Mouse (Mus musculus) hindbrain, embryonic 16.5 days (tissue): ENCODE data around the gene Sorbs2. TPM values are rescaled to one million over a fixed set of nuclear protein-coding genes. Genes with fewer than 3 reads are reported as not detected.

Source experiments
- ATAC-seq: fragments of 200-750 bp; cut with Nextera tagmentation; 2 replicates; pipeline ENCODE4 v1.8.0; 2017; ENCODE audit warnings: moderate TSS enrichment, moderate library complexity
- H3K27ac ChIP-seq: fragments of 300-500 bp; sonication (generic); 2 replicates; pipeline ENCODE4 v1.5.1; 2014; ENCODE audit warnings: low read depth, mild to moderate bottlenecking, control low read depth, low read length, moderate library complexity
- H3K27me3 ChIP-seq: fragments of 300-500 bp; sonication (generic); replicated peaks from 2 replicates; pipeline ENCODE4 v1.6.1; 2014; ENCODE audit warnings: low read length; ENCODE audit not compliant: control insufficient read depth, insufficient read depth
- H3K36me3 ChIP-seq: fragments of 300-500 bp; sonication (generic); 2 replicates; pipeline ENCODE4 v1.6.1; 2014; ENCODE audit warnings: mild to moderate bottlenecking, low read length, moderate library complexity, mixed read lengths; ENCODE audit not compliant: control insufficient read depth, insufficient read depth
- H3K4me1 ChIP-seq: fragments of 300-500 bp; sonication (generic); 2 replicates; pipeline ENCODE4 v1.6.1; 2014; ENCODE audit warnings: low read depth, low read length; ENCODE audit not compliant: control insufficient read depth, insufficient read depth
- H3K4me2 ChIP-seq: fragments of 300-500 bp; sonication (generic); 2 replicates; pipeline ENCODE4 v1.6.1; 2014; ENCODE audit warnings: mild to moderate bottlenecking, low read length, control low read depth, moderate library complexity
- H3K4me3 ChIP-seq: fragments of 300-500 bp; sonication (generic); 2 replicates; pipeline ENCODE4 v1.5.1; 2014; ENCODE audit warnings: mild to moderate bottlenecking, low read length, control low read depth, moderate library complexity
- H3K9ac ChIP-seq: fragments of 300-500 bp; sonication (generic); 2 replicates; pipeline ENCODE4 v1.6.1; 2014; ENCODE audit warnings: low read depth, mild to moderate bottlenecking, control low read depth, low read length, moderate library complexity
- H3K9me3 ChIP-seq: fragments of 300-500 bp; sonication (generic); 2 replicates; pipeline ENCODE4 v1.6.1; 2014; ENCODE audit warnings: mild to moderate bottlenecking, low read length, moderate library complexity; ENCODE audit not compliant: control insufficient read depth
- WGBS: fragments of 180-500 bp; shearing (Covaris S2); extraction: QIAGEN DNeasy Blood & Tissue Kit; methylation state at CpG from one replicate; pipeline ENCODE4 v1.1.7; 2014; 5-methylcytosine and 5-hydroxymethylcytosine counted together
- polyA plus RNA-seq: library from polyadenylated mRNA; unstranded; fragments of >200 nt; fragmentation: Nextera tagmentation; extraction: Ambion mirVana; gene quantifications from 2 replicates; pipeline ENCODE4 v1.2.1, GENCODE M21; 2015

Sorbs2 gene
- polyA plus RNA-seq, 1 experiment from 2014 or later = 40.8 TPM

GRCm38 (mm10) chr8:45734071-45734470, 226.5 kb downstream of the Sorbs2 start:
- Histone ChIP-seq H3K27me3 (no peaks in the 10 kb centered on the region), H3K4me3 (no peak overlapping the region), H3K9ac (no peak overlapping the region), H3K4me1 (no peaks in the 10 kb centered on the region), H3K9me3 (no peaks in the 10 kb centered on the region), H3K4me2 (no peak overlapping the region), H3K27ac (no peak overlapping the region), H3K36me3 (no peaks in the 10 kb centered on the region)
- no peak for ATAC-seq
- 64% methylated on average over 8 of the region's 8 CpGs for WGBS

GRCm38 (mm10) chr8:45737266-45737665, 229.7 kb downstream of the Sorbs2 start:
- H3K4me2 ChIP-seq = no peak overlapping the region
- H3K4me3 ChIP-seq = no peak overlapping the region
- no peaks in the 10 kb centered on the region for H3K36me3 ChIP-seq
- H3K27ac ChIP-seq = no peak overlapping the region
- ATAC-seq = no peak
- WGBS = 92% methylated on average over 2 of the region's 2 CpGs
- H3K9me3 ChIP-seq = no peaks in the 10 kb centered on the region
- H3K27me3 ChIP-seq = no peaks in the 10 kb centered on the region
- no peak overlapping the region for H3K9ac ChIP-seq
- no peaks in the 10 kb centered on the region for H3K4me1 ChIP-seq

DNA sequence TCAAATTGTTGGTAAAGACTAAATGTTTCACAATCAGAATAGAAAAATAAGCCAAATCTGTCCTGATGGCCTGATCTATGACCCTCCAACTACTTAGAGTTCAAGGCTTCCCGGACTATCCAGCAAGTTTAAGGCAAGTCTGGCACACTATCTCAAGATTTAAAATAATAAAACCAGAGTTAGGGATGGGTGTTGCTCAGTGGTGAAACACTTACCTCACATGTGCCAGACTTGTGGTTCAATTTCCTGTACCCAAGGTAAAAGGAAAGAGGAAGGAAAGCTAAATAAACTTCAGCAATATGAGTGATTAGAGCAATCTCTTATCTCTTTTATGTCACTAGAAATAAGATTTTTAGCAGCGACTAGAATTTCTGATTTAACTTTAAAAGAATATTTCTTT, 235.7 kb downstream of the Sorbs2 start:
- Histone ChIP-seq H3K9me3 (no peaks in the 10 kb centered on the region), H3K9ac (no peak overlapping the region), H3K27me3 (no peaks in the 10 kb centered on the region), H3K4me3 (no peak overlapping the region), H3K27ac (no peak overlapping the region), H3K36me3 (no peaks in the 10 kb centered on the region), H3K4me1 (no peaks in the 10 kb centered on the region), H3K4me2 (no peak overlapping the region)
- ATAC-seq = no peak
- WGBS = 93% methylated on average over 2 of the region's 2 CpGs

DNA sequence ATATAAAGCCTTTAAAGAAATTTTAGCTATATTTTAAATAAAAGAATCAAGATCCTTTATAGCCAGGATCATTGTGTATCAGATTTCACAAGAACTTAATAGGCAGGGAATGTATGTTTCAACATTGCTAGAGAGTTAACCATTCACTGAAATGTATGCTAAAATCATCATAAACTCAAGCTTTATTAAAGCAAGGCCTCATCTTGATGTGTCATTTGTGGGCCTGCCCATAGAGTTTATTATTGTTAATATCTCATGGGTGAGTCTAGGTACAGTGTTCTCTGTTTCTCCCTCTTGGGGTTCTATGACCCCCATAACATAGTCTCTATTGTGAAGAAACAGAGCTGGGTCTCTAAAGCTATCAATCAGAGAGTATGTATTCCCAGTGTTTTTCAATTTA, 236.2 kb downstream of the Sorbs2 start:
- H3K4me3 ChIP-seq = no peak overlapping the region
- H3K9ac ChIP-seq = no peak overlapping the region
- H3K4me1 ChIP-seq = no peaks in the 10 kb centered on the region
- no peaks in the 10 kb centered on the region for H3K9me3 ChIP-seq
- H3K27me3 ChIP-seq = no peaks in the 10 kb centered on the region
- H3K27ac ChIP-seq = no peak overlapping the region
- ATAC-seq = no peak
- H3K4me2 ChIP-seq = no peak overlapping the region
- H3K36me3 ChIP-seq = no peaks in the 10 kb centered on the region

DNA sequence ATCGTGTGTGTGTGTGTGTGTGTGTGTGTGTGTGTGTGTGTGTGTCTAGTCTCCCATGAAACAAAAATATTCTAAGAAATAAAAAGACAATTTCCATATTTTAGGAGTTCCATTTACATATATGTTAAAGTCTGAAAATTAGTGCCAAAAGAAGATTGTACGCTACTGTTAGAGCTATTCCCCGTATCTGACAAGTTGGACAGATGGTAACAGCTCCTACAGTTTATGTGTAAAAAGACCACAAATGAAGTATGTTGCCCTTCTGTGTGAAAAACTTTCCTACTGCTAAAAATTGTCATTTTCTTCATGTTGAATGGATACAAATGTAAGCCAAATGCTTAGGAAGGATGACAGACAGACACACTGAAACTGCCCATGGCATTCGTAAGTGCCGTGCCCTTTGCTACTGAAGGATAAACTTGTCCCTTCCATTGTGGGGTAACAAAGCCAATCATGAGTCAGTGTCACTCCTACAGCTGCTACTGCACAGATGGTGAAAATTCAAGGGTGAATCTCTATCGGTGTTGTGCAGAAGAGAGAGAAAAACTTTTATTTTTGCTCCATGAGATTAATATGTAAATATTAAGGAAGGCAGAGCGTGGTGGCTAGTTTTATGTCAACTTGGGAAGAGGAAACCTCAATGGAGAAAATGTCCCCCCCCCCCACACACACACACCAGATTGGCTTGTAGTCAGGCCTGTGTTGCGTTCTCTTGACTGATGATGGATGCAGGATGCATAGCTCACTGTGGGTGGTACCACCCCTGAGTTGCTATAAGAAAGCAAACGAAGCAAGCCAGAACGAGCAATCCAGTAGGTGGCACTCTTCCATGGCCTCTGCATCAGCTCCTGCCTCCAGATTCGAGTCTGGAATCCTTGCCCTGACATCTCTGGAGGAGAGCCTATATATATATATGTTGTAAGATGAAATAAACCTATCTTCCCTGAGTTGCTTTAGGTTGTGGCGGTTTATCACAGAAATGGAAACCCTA, 244.2 kb downstream of the Sorbs2 start:
- H3K9me3 ChIP-seq = no peaks in the 10 kb centered on the region
- no peaks in the 10 kb centered on the region for H3K36me3 ChIP-seq
- no peaks in the 10 kb centered on the region for H3K4me1 ChIP-seq
- H3K9ac ChIP-seq = no peak overlapping the region
- H3K27me3 ChIP-seq = no peaks in the 10 kb centered on the region
- 57% methylated on average over 12 of the region's 12 CpGs for WGBS
- no peak overlapping the region for H3K4me3 ChIP-seq
- no peak for ATAC-seq
- H3K27ac ChIP-seq = no peak overlapping the region
- no peak overlapping the region for H3K4me2 ChIP-seq

DNA sequence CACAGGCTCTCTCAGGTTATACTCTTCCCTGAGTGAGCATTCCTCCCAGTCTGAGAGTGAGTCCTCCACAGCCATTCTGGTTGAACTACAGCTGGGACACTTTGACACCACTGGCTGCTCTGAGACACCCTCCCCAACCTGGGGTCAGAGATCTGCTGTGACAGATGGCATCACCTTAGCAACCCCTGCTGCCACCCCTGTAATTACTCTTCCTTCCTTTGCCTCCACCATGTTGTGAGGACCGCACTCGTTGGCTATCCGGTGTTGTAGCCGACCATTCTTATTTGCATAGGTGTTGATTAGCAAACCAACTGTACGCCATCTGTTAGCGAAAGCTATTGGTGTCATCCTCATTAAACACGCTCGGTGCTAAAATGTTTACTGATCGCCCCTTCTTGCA, 247.9 kb downstream of the Sorbs2 start:
- 59% methylated on average over 9 of the region's 9 CpGs for WGBS
- Histone ChIP-seq H3K9ac (no peak overlapping the region), H3K4me2 (no peak overlapping the region), H3K36me3 (peaks cover 4% of the 10 kb centered on the region; the same call in 1 of the 2 replicates), H3K27ac (no peak overlapping the region; the same call in 1 of the 2 replicates), H3K4me3 (no peak overlapping the region), H3K9me3 (no peaks in the 10 kb centered on the region), H3K27me3 (no peaks in the 10 kb centered on the region), H3K4me1 (no peaks in the 10 kb centered on the region)
- ATAC-seq = peak; percentile 67

DNA sequence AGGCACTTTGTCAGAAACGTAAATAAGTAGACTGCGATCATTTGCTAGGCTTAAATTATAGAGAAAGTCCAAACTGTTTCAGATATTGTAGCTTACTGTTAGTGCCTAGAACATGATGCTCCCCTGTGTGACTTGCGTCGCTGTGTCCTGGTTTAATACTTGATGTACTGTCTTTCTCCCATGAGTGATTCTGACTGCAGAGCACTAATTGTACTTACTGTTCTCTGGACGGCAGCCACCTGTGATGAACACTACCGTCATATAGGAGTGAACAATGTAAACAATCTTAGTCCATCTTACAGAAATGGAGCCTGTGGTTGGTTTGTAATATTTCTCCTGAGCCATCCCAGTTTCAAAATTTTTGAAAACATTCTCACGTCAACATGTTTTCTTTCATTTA, 248.4 kb downstream of the Sorbs2 start:
- Histone ChIP-seq H3K4me2 (no peak overlapping the region), H3K27me3 (no peaks in the 10 kb centered on the region), H3K27ac (no peak overlapping the region), H3K9me3 (no peaks in the 10 kb centered on the region), H3K4me1 (no peaks in the 10 kb centered on the region), H3K9ac (no peak overlapping the region), H3K36me3 (peaks cover 4% of the 10 kb centered on the region; the same call in 1 of the 2 replicates), H3K4me3 (no peak overlapping the region)
- no peak for ATAC-seq
- 72% methylated on average over 7 of the region's 7 CpGs for WGBS

DNA sequence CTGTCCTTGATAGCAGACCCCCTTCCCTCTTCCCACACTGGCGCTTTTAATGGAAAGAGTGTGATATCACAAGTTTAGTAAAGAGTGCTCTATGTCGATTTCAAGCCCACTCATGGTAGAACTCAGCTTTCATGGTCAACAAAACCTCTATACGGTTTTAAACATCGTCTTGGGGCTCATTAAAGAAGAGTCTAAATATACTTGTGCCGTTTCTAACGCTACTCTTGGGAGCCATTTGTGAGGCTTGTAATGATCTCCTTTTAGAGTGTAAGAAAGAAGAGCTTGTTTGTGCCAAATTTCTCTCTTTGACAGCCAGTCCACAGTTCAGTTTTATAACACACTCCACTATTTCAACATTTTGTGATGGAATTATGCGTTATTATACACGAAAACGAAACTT, 253.0 kb downstream of the Sorbs2 start:
- ATAC-seq = no peak
- Histone ChIP-seq H3K36me3 (peaks cover 4% of the 10 kb centered on the region; the same call in 1 of the 2 replicates), H3K4me2 (no peak overlapping the region), H3K9me3 (no peaks in the 10 kb centered on the region), H3K4me1 (peaks cover 14% of the 10 kb centered on the region), H3K27ac (no peak overlapping the region), H3K9ac (no peak overlapping the region), H3K27me3 (no peaks in the 10 kb centered on the region), H3K4me3 (no peak overlapping the region)
- 84% methylated on average over 9 of the region's 9 CpGs for WGBS

DNA sequence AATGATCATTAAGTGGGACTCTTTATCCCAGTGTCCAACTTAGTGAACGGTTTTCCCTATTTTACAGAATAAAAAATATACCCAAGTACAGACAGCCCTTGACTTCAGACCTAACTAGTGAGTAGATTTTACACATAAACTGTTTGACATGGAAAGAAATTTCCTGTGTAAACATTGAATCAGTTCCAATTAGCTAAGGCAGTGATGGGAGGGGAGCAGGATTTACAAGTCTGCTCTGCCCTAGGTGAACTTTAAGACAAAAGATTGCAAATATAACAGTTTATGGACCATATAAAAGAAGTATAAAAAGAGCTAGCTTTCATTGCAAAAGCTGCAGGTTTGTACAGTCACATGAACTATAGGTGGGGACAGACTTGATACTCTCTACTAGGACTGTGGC, 253.5 kb downstream of the Sorbs2 start:
- no peak for ATAC-seq
- no peak overlapping the region for H3K9ac ChIP-seq
- peaks cover 4% of the 10 kb centered on the region; the same call in 1 of the 2 replicates for H3K36me3 ChIP-seq
- no peaks in the 10 kb centered on the region for H3K27me3 ChIP-seq
- no peak overlapping the region for H3K4me2 ChIP-seq
- H3K27ac ChIP-seq = no peak overlapping the region
- no peaks in the 10 kb centered on the region for H3K9me3 ChIP-seq
- H3K4me3 ChIP-seq = no peak overlapping the region
- peaks cover 14% of the 10 kb centered on the region for H3K4me1 ChIP-seq
- 86% methylated on average over 1 of the region's 1 CpGs for WGBS
